Comparison of ENCODE assay signal across 25 mouse cellular contexts in the genomic region with DNA sequence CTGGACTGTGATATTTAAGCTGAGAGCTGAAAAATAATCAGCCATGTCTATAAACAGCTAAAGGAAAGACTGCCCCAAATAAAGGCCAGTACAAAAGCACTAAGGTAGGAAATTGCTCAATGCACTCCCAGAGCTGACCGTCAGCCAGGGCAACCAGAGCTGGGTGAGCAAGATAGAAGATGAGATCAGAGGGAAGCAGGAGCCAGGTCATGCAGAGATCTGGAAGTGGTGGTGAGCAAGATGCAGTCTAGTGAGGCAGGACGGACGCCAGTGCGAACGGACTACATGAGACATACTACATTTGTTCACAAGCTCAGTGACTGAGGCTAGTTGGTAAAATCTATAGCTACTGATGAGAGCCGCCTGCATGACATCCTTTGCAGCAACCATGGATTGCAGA.
DNase-seq lines count a peak whose midpoint lies in the region; TF ChIP-seq lines count a peak whose summit lies in the region.
"Had no signal": no experiment of that assay in that cellular context is flagged by ENCODE, and none has a peak within 500 bp of the region (broad histone marks: within the 10 kb centered on the region; RNA-seq: fewer than 3 reads in every experiment).

No protein-coding gene starts in this region.

- peaks cover 13% of the 10 kb centered on the region; the same call in 1 of the 2 replicates for H3K4me1 ChIP-seq in cerebellum, adult 2 months (ENCODE audit: control insufficient read depth, insufficient read depth, low read length)
- H3K4me1 ChIP-seq: embryonic facial prominence, embryonic 15.5 days; heart, embryonic 15.5 days; hindbrain, embryonic 13.5 days; limb, embryonic 12.5 days; midbrain, embryonic 10.5 days; neural tube, embryonic 13.5 days had no signal

- TF ChIP-seq CTCF in cerebellum, adult 2 months (IDR thresholded peaks at IDR 0.05; ENCODE audit: borderline replicate concordance, insufficient read depth, low read depth, low read length) = no peak

- H3K27me3 ChIP-seq in cerebellum, adult 2 months (ENCODE audit: control insufficient read depth, insufficient read depth, low read length) = no peaks in the 10 kb centered on the region
- H3K27me3 ChIP-seq: embryonic facial prominence, embryonic 15.5 days; forebrain, embryonic 15.5 days; heart, embryonic 15.5 days; hindbrain, embryonic 13.5 days; limb, embryonic 12.5 days; neural tube, embryonic 13.5 days had no signal

- no peak for TF ChIP-seq POLR2A in cerebellum, adult 2 months (IDR thresholded peaks at IDR 0.05; ENCODE audit: borderline replicate concordance, insufficient read depth, low read length)

- 27% methylated on average over 6 of the region's 6 CpGs for WGBS in cerebellum, adult 2 months

- H3K27ac ChIP-seq in cerebellum, adult 2 months (ENCODE audit: insufficient read depth, low read length) = peak overlapping the region; percentile 8
- H3K27ac ChIP-seq: embryonic facial prominence, embryonic 15.5 days; forebrain, embryonic 15.5 days; heart, embryonic 15.5 days; hindbrain, embryonic 13.5 days; limb, embryonic 12.5 days; midbrain, embryonic 10.5 days; neural tube, embryonic 13.5 days had no signal

- no peak overlapping the region for H3K4me3 ChIP-seq in cerebellum, adult 2 months (replicated peaks; ENCODE audit: insufficient read depth, low read depth, low read length)
- H3K4me3 ChIP-seq: embryonic facial prominence, embryonic 15.5 days; forebrain, embryonic 15.5 days; heart, embryonic 15.5 days; hindbrain, embryonic 13.5 days; limb, embryonic 12.5 days; midbrain, embryonic 10.5 days; myocyte; neural tube, embryonic 13.5 days had no signal

- DNase-seq in adrenal gland, postnatal 25 days = peak; percentile 12
- no peak for DNase-seq in adrenal gland, adult 18-20 months (ENCODE audit: low spot score in 2 of 2)
- DNase-seq in brain, adult 2 months (ENCODE audit: low read depth, low spot score) = peak; percentile 95
- DNase-seq in cerebellum, adult 2 months = peak; percentile 90 to 96
- DNase-seq in cerebellum, postnatal 25 days = peak; percentile 89 to 90
- DNase-seq in MN1 (ENCODE audit: low spot score) = no peak
- DNase-seq in frontal cortex, postnatal 14 days (ENCODE audit: low spot score in 2 of 2) = no peak
- DNase-seq: B cell, adult 2 months; gastrocnemius, postnatal 36 days; heart, postnatal 36 days; kidney, adult 11 months; kidney, postnatal 4 days; layer of hippocampus, adult 9-11 months; liver, postnatal 0 days; retina, postnatal 1 day; right cerebral cortex, postnatal 25 days; spleen, adult 18-20 months had no signal

Comparison
In these comparisons a context has a peak if more than half of its experiments do, and no peak if none do; other contexts are left out.
1. DNase-seq: peak in adrenal gland, postnatal 25 days (single experiment), brain, adult 2 months (single experiment), cerebellum, adult 2 months (2 of 2) and cerebellum, postnatal 25 days (2 of 2); none in adrenal gland, adult 18-20 months (0 of 2), MN1 (single experiment) and frontal cortex, postnatal 14 days (0 of 2).